Mouse (Mus musculus) forebrain, embryonic 13.5 days (tissue): ENCODE data around the gene Ccdc6. TPM values are rescaled to one million over a fixed set of nuclear protein-coding genes. Genes with fewer than 3 reads are reported as not detected.

Source experiments
- ATAC-seq: fragments of 200-750 bp; cut with Nextera tagmentation; 2 replicates; pipeline ENCODE4 v1.8.0; 2017
- H3K27ac ChIP-seq: fragments of 300-500 bp; sonication (generic); 2 replicates; pipeline ENCODE4 v1.5.1; 2015; ENCODE audit warnings: inconsistent platforms, mild to moderate bottlenecking, moderate library complexity
- H3K27me3 ChIP-seq: fragments of 300-500 bp; sonication (generic); 2 replicates; pipeline ENCODE4 v1.6.1; 2015; ENCODE audit warnings: mild to moderate bottlenecking, inconsistent platforms
- H3K36me3 ChIP-seq: fragments of 300-500 bp; sonication (generic); 2 replicates; pipeline ENCODE4 v1.6.1; 2015; ENCODE audit warnings: mild to moderate bottlenecking, inconsistent platforms; ENCODE audit not compliant: poor library complexity, severe bottlenecking
- H3K4me1 ChIP-seq: fragments of 300-500 bp; sonication (generic); 2 replicates; pipeline ENCODE4 v1.6.1; 2015; ENCODE audit warnings: inconsistent platforms
- H3K4me2 ChIP-seq: fragments of 300-500 bp; sonication (generic); 2 replicates; pipeline ENCODE4 v1.6.1; 2015; ENCODE audit warnings: inconsistent platforms, mild to moderate bottlenecking, moderate library complexity
- H3K4me3 ChIP-seq: fragments of 300-500 bp; sonication (generic); 2 replicates; pipeline ENCODE4 v1.5.1; 2015; ENCODE audit warnings: mild to moderate bottlenecking, inconsistent platforms
- H3K9ac ChIP-seq: fragments of 300-500 bp; sonication (generic); 2 replicates; pipeline ENCODE4 v1.6.1; 2015; ENCODE audit warnings: mild to moderate bottlenecking, inconsistent platforms
- H3K9me3 ChIP-seq: fragments of 300-500 bp; sonication (generic); replicated peaks from 2 replicates; pipeline ENCODE4 v1.6.1; 2016; ENCODE audit warnings: inconsistent platforms
- WGBS: fragments of 180-500 bp; shearing (Covaris S2); methylation state at CpG from one replicate; pipeline ENCODE4 v1.1.7; 2015; 5-methylcytosine and 5-hydroxymethylcytosine counted together
- polyA plus RNA-seq: library from polyadenylated mRNA; unstranded; fragments of >200 nt; fragmentation: Nextera tagmentation; extraction: Ambion mirVana; gene quantifications from 2 replicates; pipeline ENCODE4 v1.2.1, GENCODE M21; 2015

Gene Ccdc6
- polyA plus RNA-seq, 1 experiment from 2014 or later, result 15.9 TPM

GRCm38 (mm10) chr10:70116454-70116853 lies 19.5 kb downstream of the Ccdc6 start:
- H3K27me3 ChIP-seq, result no peaks in the 10 kb centered on the region
- 94% methylated on average over 7 of the region's 7 CpGs for WGBS
- ATAC-seq, result no peak

GRCm38 (mm10) chr10:70119451-70119850 lies 22.5 kb downstream of the Ccdc6 start:
- Histone ChIP-seq H3K27me3 (no peaks in the 10 kb centered on the region), H3K27ac (0 out of 2 replicates have a peak overlapping the region, but pooled peaks have one; percentile 32), H3K4me3 (no peak overlapping the region), H3K9ac (no peak overlapping the region), H3K4me2 (peak overlapping the region; percentile 11), H3K36me3 (no peaks in the 10 kb centered on the region), H3K4me1 (peaks cover 24% of the 10 kb centered on the region), H3K9me3 (no peaks in the 10 kb centered on the region)
- 30% methylated on average over 9 of the region's 9 CpGs for WGBS
- no peak for ATAC-seq

More at GRCm38 (mm10) chr10:70116454-70116853, 19.5 kb downstream of the Ccdc6 start:
- H3K4me2 ChIP-seq, result no peak overlapping the region
- H3K9me3 ChIP-seq, result 0 out of 2 replicates have a peak, but pooled peaks cover 4% of the 10 kb centered on the region
- no peak overlapping the region for H3K4me3 ChIP-seq
- H3K9ac ChIP-seq, result no peak overlapping the region
- H3K36me3 ChIP-seq, result peaks cover 17% of the 10 kb centered on the region; the same call in 1 of the 2 replicates
- peaks cover 24% of the 10 kb centered on the region for H3K4me1 ChIP-seq
- H3K27ac ChIP-seq, result no peak overlapping the region

GRCm38 (mm10) chr10:70119851-70120370 lies 23.0 kb downstream of the Ccdc6 start:
- 0 out of 2 replicates have a peak overlapping the region, but pooled peaks have one; percentile 32 for H3K27ac ChIP-seq
- 0 out of 2 replicates have a peak, but pooled peaks have one; percentile 38 for ATAC-seq

GRCm38 (mm10) chr10:70120671-70121405 lies 23.9 kb downstream of the Ccdc6 start:
- Histone ChIP-seq H3K4me2 (no peak overlapping the region), H3K9ac (peak overlapping the region; percentile 34; the same call in 1 of the 2 replicates), H3K4me1 (peaks cover 28% of the 10 kb centered on the region), H3K4me3 (no peak overlapping the region), H3K9me3 (no peaks in the 10 kb centered on the region), H3K27ac (0 out of 2 replicates have a peak overlapping the region, but pooled peaks have one; percentile 27), H3K27me3 (no peaks in the 10 kb centered on the region), H3K36me3 (no peaks in the 10 kb centered on the region)
- ATAC-seq, result no peak
- WGBS, result 65% methylated on average over 17 of the region's 17 CpGs

More at GRCm38 (mm10) chr10:70119851-70120370, 23.0 kb downstream of the Ccdc6 start:
- WGBS, result 56% methylated on average over 9 of the region's 9 CpGs
- Histone ChIP-seq H3K4me2 (peak overlapping the region; percentile 11), H3K4me3 (no peak overlapping the region), H3K27me3 (no peaks in the 10 kb centered on the region), H3K36me3 (no peaks in the 10 kb centered on the region), H3K9ac (no peak overlapping the region), H3K9me3 (no peaks in the 10 kb centered on the region), H3K4me1 (peaks cover 24% of the 10 kb centered on the region)

- Histone ChIP-seq H3K27me3 (no peaks in the 10 kb centered on the region), H3K9me3 (no peaks in the 10 kb centered on the region), H3K36me3 (no peaks in the 10 kb centered on the region), H3K4me2 (no peak overlapping the region), H3K4me3 (no peak overlapping the region), H3K9ac (no peak overlapping the region), H3K27ac (no peak overlapping the region), H3K4me1 (peaks cover 32% of the 10 kb centered on the region)
- WGBS, result 92% methylated on average over 8 of the region's 8 CpGs
- no peak for ATAC-seq
Observed at GRCm38 (mm10) chr10:70121406-70121695, 24.4 kb downstream of the Ccdc6 start.

- H3K4me2 ChIP-seq, result no peak overlapping the region
- H3K9ac ChIP-seq, result no peak overlapping the region
- H3K27me3 ChIP-seq, result no peaks in the 10 kb centered on the region
- H3K27ac ChIP-seq, result no peak overlapping the region
- H3K9me3 ChIP-seq, result no peaks in the 10 kb centered on the region
- WGBS, result 100% methylated on average over 2 of the region's 2 CpGs
- no peaks in the 10 kb centered on the region for H3K36me3 ChIP-seq
- ATAC-seq, result no peak
- H3K4me1 ChIP-seq, result peaks cover 37% of the 10 kb centered on the region
- H3K4me3 ChIP-seq, result no peak overlapping the region
Observed at GRCm38 (mm10) chr10:70123454-70123853, 26.5 kb downstream of the Ccdc6 start.

GRCm38 (mm10) chr10:70125491-70125890 lies 28.6 kb downstream of the Ccdc6 start:
- H3K9ac ChIP-seq, result 0 out of 2 replicates have a peak overlapping the region, but pooled peaks have one; percentile 21
- H3K4me3 ChIP-seq, result no peak overlapping the region
- H3K9me3 ChIP-seq, result no peaks in the 10 kb centered on the region
- H3K27me3 ChIP-seq, result no peaks in the 10 kb centered on the region
- H3K4me2 ChIP-seq, result no peak overlapping the region
- no peak for ATAC-seq
- no peak overlapping the region for H3K27ac ChIP-seq
- peaks cover 21% of the 10 kb centered on the region for H3K4me1 ChIP-seq
- no peaks in the 10 kb centered on the region for H3K36me3 ChIP-seq
- 84% methylated on average over 7 of the region's 7 CpGs for WGBS

GRCm38 (mm10) chr10:70127273-70127672 lies 30.4 kb downstream of the Ccdc6 start:
- Histone ChIP-seq H3K36me3 (no peaks in the 10 kb centered on the region), H3K9me3 (no peaks in the 10 kb centered on the region), H3K4me2 (no peak overlapping the region), H3K27ac (no peak overlapping the region), H3K9ac (no peak overlapping the region), H3K27me3 (no peaks in the 10 kb centered on the region), H3K4me3 (no peak overlapping the region), H3K4me1 (peaks cover 12% of the 10 kb centered on the region; the same call in 1 of the 2 replicates)
- ATAC-seq, result no peak
- 85% methylated on average over 8 of the region's 8 CpGs for WGBS

- peaks cover 19% of the 10 kb centered on the region; the same call in 1 of the 2 replicates for H3K4me1 ChIP-seq
- H3K9me3 ChIP-seq, result no peaks in the 10 kb centered on the region
- no peaks in the 10 kb centered on the region for H3K27me3 ChIP-seq
- no peak overlapping the region for H3K9ac ChIP-seq
- no peak for ATAC-seq
- no peak overlapping the region for H3K27ac ChIP-seq
- H3K36me3 ChIP-seq, result no peaks in the 10 kb centered on the region
- no peak overlapping the region for H3K4me3 ChIP-seq
- WGBS, result 96% methylated on average over 8 of the region's 8 CpGs
- H3K4me2 ChIP-seq, result no peak overlapping the region
Observed at GRCm38 (mm10) chr10:70128408-70128807, 31.5 kb downstream of the Ccdc6 start.

- H3K27me3 ChIP-seq, result no peaks in the 10 kb centered on the region
- 89% methylated on average over 5 of the region's 5 CpGs for WGBS
- H3K9me3 ChIP-seq, result no peaks in the 10 kb centered on the region
- no peak overlapping the region for H3K4me2 ChIP-seq
- H3K4me1 ChIP-seq, result peaks cover 16% of the 10 kb centered on the region; the same call in 1 of the 2 replicates
- ATAC-seq, result no peak
- H3K36me3 ChIP-seq, result no peaks in the 10 kb centered on the region
- no peak overlapping the region for H3K4me3 ChIP-seq
- H3K27ac ChIP-seq, result no peak overlapping the region
- H3K9ac ChIP-seq, result no peak overlapping the region
Observed at GRCm38 (mm10) chr10:70132087-70132560, 35.2 kb downstream of the Ccdc6 start.

- no peaks in the 10 kb centered on the region for H3K9me3 ChIP-seq
- 0 out of 2 replicates have a peak, but pooled peaks cover 12% of the 10 kb centered on the region for H3K4me1 ChIP-seq
- WGBS, result 89% methylated on average over 6 of the region's 6 CpGs
- H3K9ac ChIP-seq, result no peak overlapping the region
- no peak overlapping the region for H3K27ac ChIP-seq
- H3K36me3 ChIP-seq, result no peaks in the 10 kb centered on the region
- no peak overlapping the region for H3K4me2 ChIP-seq
- no peaks in the 10 kb centered on the region for H3K27me3 ChIP-seq
- no peak for ATAC-seq
- no peak overlapping the region for H3K4me3 ChIP-seq
Observed at GRCm38 (mm10) chr10:70132714-70133113, 35.8 kb downstream of the Ccdc6 start.

GRCm38 (mm10) chr10:70133188-70133587 lies 36.3 kb downstream of the Ccdc6 start:
- no peak for ATAC-seq
- Histone ChIP-seq H3K36me3 (no peaks in the 10 kb centered on the region), H3K4me2 (no peak overlapping the region), H3K27me3 (no peaks in the 10 kb centered on the region), H3K9ac (no peak overlapping the region), H3K9me3 (no peaks in the 10 kb centered on the region), H3K4me3 (no peak overlapping the region), H3K27ac (no peak overlapping the region), H3K4me1 (0 out of 2 replicates have a peak, but pooled peaks cover 12% of the 10 kb centered on the region)
- WGBS, result 69% methylated on average over 6 of the region's 6 CpGs
